Mouse (Mus musculus) CH12.LX (cell line): Measurements from ENCODE around the gene Otub2. TPM values are rescaled to one million over a fixed set of nuclear protein-coding genes. Genes with fewer than 3 reads are reported as not detected.

ENCODE experiments used
- DNase-seq: peaks from one replicate; pipeline ENCODE4 v3.0.0-alpha.2; 2013; ENCODE audit errors: extremely low read depth
- H3K27ac ChIP-seq: 2 replicates; pipeline ENCODE4 v1.5.1; 2012; ENCODE audit warnings: low read depth, mild to moderate bottlenecking, control low read depth, moderate library complexity; ENCODE audit not compliant: insufficient read depth
- H3K27me3 ChIP-seq: replicated peaks from 2 replicates; pipeline ENCODE3; 2012; ENCODE audit warnings: inconsistent platforms
- H3K36me3 ChIP-seq, 2 experiments: replicated peaks in 1 of 2; 2 replicates each; pipeline versions ENCODE3 to v1.6.1; 2012; ENCODE audit warnings: inconsistent platforms in 1 of 2, low read length in 1 of 2, mild to moderate bottlenecking in 1 of 2, mixed read lengths in 1 of 2, moderate library complexity in 1 of 2; ENCODE audit not compliant: control insufficient read depth in 1 of 2, insufficient read depth in 1 of 2
- H3K4me1 ChIP-seq, 2 experiments: 2 replicates each; pipeline ENCODE4 v1.6.1; 2012; ENCODE audit warnings: inconsistent platforms in 1 of 2, moderate library complexity in 1 of 2; ENCODE audit not compliant: insufficient read depth in 2 of 2, control insufficient read depth in 1 of 2
- H3K4me2 ChIP-seq: 2 replicates; pipeline ENCODE4 v1.6.1; 2012; ENCODE audit warnings: low read depth, mild to moderate bottlenecking, control low read depth; ENCODE audit not compliant: poor library complexity, insufficient read depth, severe bottlenecking
- H3K4me3 ChIP-seq, 3 experiments: fragments of 150-350 bp in 1 of 3; sonication (generic) in 1 of 3; replicated peaks in 1 of 3; 2 replicates each; pipeline versions ENCODE3 to v1.5.1; 2011 to 2012; ENCODE audit warnings: low read depth in 2 of 3, low read length in 2 of 3, mild to moderate bottlenecking in 2 of 3, moderate library complexity in 2 of 3, control low read depth in 1 of 3, improper control_type of control experiment in 1 of 3, inconsistent platforms in 1 of 3, mixed read lengths in 1 of 3; ENCODE audit not compliant: poor library complexity in 1 of 3
- H3K79me2 ChIP-seq: replicated peaks from 2 replicates; pipeline ENCODE4 v1.6.1; 2012; ENCODE audit warnings: mild to moderate bottlenecking, moderate library complexity; ENCODE audit not compliant: control insufficient read depth, poor library complexity, insufficient read depth, severe bottlenecking; ENCODE audit errors: extremely low read depth
- H3K9ac ChIP-seq: 2 replicates; pipeline ENCODE4 v1.6.1; 2012; ENCODE audit warnings: low read depth, mild to moderate bottlenecking, control low read depth, moderate library complexity; ENCODE audit not compliant: insufficient read depth
- H3K9me3 ChIP-seq: replicated peaks from 2 replicates; pipeline ENCODE3; 2012; ENCODE audit warnings: low read length, inconsistent platforms, mixed read lengths
- BHLHE40 ChIP-seq: IDR thresholded peaks from 2 replicates; pipeline ENCODE4 v1.6.1; 2011; ENCODE audit warnings: mild to moderate bottlenecking, low read depth, low read length, improper control_type of control experiment
- CHD2 ChIP-seq: IDR thresholded peaks from 2 replicates; pipeline ENCODE4 v1.6.1; 2011; ENCODE audit warnings: low read length, improper control_type of control experiment
- EP300 ChIP-seq: IDR thresholded peaks from 2 replicates; pipeline ENCODE4 v1.6.1; 2011; ENCODE audit warnings: low read length, improper control_type of control experiment
- ETS1 ChIP-seq: conservative IDR thresholded peaks from 2 replicates; pipeline ENCODE4 v1.6.1; 2012; ENCODE audit warnings: low read depth, mild to moderate bottlenecking, inconsistent platforms, low read length, improper control_type of control experiment, moderate library complexity
- IRF4 ChIP-seq: IDR thresholded peaks from 2 replicates; pipeline ENCODE4 v1.6.1; 2014; ENCODE audit warnings: low read depth, mild to moderate bottlenecking, inconsistent platforms, low read length, improper control_type of control experiment
- JUND ChIP-seq: conservative IDR thresholded peaks from 2 replicates; pipeline ENCODE4 v1.6.1; 2011; ENCODE audit warnings: low read depth, low read length, improper control_type of control experiment
- MAZ ChIP-seq: IDR thresholded peaks from 2 replicates; pipeline ENCODE4 v1.6.1; 2012; ENCODE audit warnings: low read depth, mild to moderate bottlenecking, inconsistent platforms, low read length, improper control_type of control experiment, moderate library complexity
- MEF2A ChIP-seq: IDR thresholded peaks from 2 replicates; pipeline ENCODE4 v1.6.1; 2014; ENCODE audit warnings: low read depth, mild to moderate bottlenecking, inconsistent platforms, low read length, improper control_type of control experiment, borderline replicate concordance
- MXI1 ChIP-seq: IDR thresholded peaks from 2 replicates; pipeline ENCODE4 v1.6.1; 2011; ENCODE audit warnings: mild to moderate bottlenecking, low read depth, low read length, improper control_type of control experiment
- MYC ChIP-seq: IDR thresholded peaks from 2 replicates; pipeline ENCODE4 v1.6.1; 2011; ENCODE audit warnings: low read depth, mild to moderate bottlenecking, improper control_type of control experiment, low read length
- NELFE ChIP-seq: IDR thresholded peaks from 2 replicates; pipeline ENCODE4 v1.6.1; 2011; ENCODE audit warnings: low read depth, low read length, improper control_type of control experiment
- NRF1 ChIP-seq: IDR thresholded peaks from 2 replicates; pipeline ENCODE4 v1.6.1; 2014; ENCODE audit warnings: low read depth, mild to moderate bottlenecking, inconsistent platforms, low read length, improper control_type of control experiment, moderate library complexity
- POLR2A ChIP-seq: IDR thresholded peaks from 2 replicates; pipeline ENCODE4 v1.6.1; 2011; ENCODE audit warnings: low read depth, mild to moderate bottlenecking, improper control_type of control experiment, low read length
- RCOR1 ChIP-seq: conservative IDR thresholded peaks from 2 replicates; pipeline ENCODE4 v1.6.1; 2012; ENCODE audit warnings: low read depth, mild to moderate bottlenecking, inconsistent platforms, low read length, improper control_type of control experiment
- SIN3A ChIP-seq: IDR thresholded peaks from 2 replicates; pipeline ENCODE4 v1.6.1; 2012; ENCODE audit warnings: low read length, improper control_type of control experiment, inconsistent platforms
- SMC3 ChIP-seq: IDR thresholded peaks from 2 replicates; pipeline ENCODE4 v1.6.1; 2011; ENCODE audit warnings: low read depth, low read length, improper control_type of control experiment
- TCF12 ChIP-seq: IDR thresholded peaks from 2 replicates; pipeline ENCODE4 v1.6.1; 2014; ENCODE audit warnings: low read depth, mild to moderate bottlenecking, inconsistent platforms, low read length, improper control_type of control experiment
- ZKSCAN1 ChIP-seq: IDR thresholded peaks from 2 replicates; pipeline ENCODE4 v1.6.1; 2012; ENCODE audit warnings: low read depth, inconsistent platforms, low read length, improper control_type of control experiment, borderline replicate concordance
- dilution Hi-C: fragments of 300-500 bp; cut with MboI; formaldehyde crosslinking; loops from 2 replicates; pipeline ENCODE4 v1.14.3; 2020; ENCODE audit warnings: low sequenced_read_pairs; ENCODE audit not compliant: extremely low pct_unique_long_range_greater_than_20kb, extremely low pct_ligation_motif_present
- in situ Hi-C: fragments of 300-500 bp; cut with MboI; formaldehyde crosslinking; loops from 3 replicates; pipeline ENCODE4 v1.14.3; 2019; ENCODE audit warnings: low sequenced_read_pairs, low pct_ligation_motif_present, low pct_unique_long_range_greater_than_20kb, mixed read lengths
- polyA plus RNA-seq: library from polyadenylated mRNA; unstranded; fragments of >175 nt; gene quantifications from 2 replicates; pipeline ENCODE4 v1.2.1, GENCODE M21; 2012; ENCODE audit warnings: low read depth; ENCODE audit not compliant: insufficient read length
- total RNA-seq, 2 experiments: library from RNA; depleted of rRNA; stranded (reverse); fragments of 300-350 nt in 1 of 2; fragments of >200 nt in 1 of 2; gene quantifications; 2 replicates each; pipeline ENCODE4 v1.2.3; 2012 to 2014

The Otub2 gene
- total and polyA plus RNA-seq, 3 experiments: 3.0 to 11.5 (median 7.6) TPM

DNA sequence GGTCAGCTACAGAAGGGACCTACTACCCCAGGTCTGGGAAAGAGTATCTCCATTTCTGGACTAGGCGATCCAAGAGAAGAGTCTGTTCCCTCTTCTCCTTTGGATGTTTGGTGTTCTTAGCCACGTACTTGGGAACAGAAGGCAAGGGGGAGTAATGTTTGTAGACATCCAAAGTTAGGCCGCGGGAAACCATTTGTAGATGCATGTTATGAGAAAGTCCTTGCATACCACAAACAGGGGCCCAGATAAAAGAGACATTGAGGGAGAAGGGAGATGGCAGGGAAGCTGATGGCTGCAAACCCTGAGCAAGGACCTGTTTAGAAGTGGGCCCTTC lies 32.1 kb upstream of the Otub2 start:
- H3K79me2 ChIP-seq: no peaks in the 10 kb centered on the region
- H3K4me3 ChIP-seq: no peak overlapping the region
- no peak for TF ChIP-seq BHLHE40
- no peak for TF ChIP-seq POLR2A
- TF ChIP-seq CHD2: no peak
- TF ChIP-seq ETS1: no peak
- TF ChIP-seq EP300: no peak
- no peak for TF ChIP-seq SIN3A
- TF ChIP-seq RCOR1: no peak
- TF ChIP-seq IRF4: no peak
- no peak for TF ChIP-seq MXI1
- no peak for TF ChIP-seq ZKSCAN1
- no peak for TF ChIP-seq MYC
- in situ Hi-C loops: no loop called here
- H3K4me1 ChIP-seq: peaks cover 21 to 41% of the 10 kb centered on the region in 2 experiments
- dilution Hi-C loops: no loop called here
- H3K36me3 ChIP-seq: no peaks in the 10 kb centered on the region
- no peak for DNase-seq
- no peak overlapping the region for H3K4me2 ChIP-seq
- peaks cover 2% of the 10 kb centered on the region for H3K27me3 ChIP-seq
- H3K9me3 ChIP-seq: peaks cover 8% of the 10 kb centered on the region
- H3K27ac ChIP-seq: no peak overlapping the region
- no peak overlapping the region for H3K9ac ChIP-seq

DNA sequence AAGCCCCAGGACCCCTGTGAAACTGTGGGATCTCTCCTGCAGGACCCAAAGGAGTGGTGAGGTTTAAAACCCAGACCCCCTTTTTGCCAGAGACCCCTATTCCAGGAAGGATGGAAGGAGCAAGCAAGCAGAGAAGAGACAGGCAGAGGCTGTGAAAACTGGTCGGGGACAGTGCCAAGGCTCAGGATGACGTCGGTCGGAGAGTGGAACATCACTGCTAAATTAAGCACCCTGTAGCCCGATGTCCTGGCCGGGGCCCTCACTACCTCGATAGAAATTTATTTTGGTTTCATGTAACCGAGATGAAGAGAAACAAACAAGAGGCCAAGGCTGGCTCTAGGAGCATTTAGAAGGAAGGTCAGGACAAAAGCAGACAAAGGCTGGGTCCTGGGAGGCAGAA lies 30.3 kb upstream of the Otub2 start:
- H3K9me3 ChIP-seq: peaks cover 4% of the 10 kb centered on the region
- in situ Hi-C loops (no loop called here), dilution Hi-C loops (no loop called here)
- H3K79me2 ChIP-seq: no peaks in the 10 kb centered on the region
- peaks cover 23 to 54% of the 10 kb centered on the region in 2 experiments for H3K4me1 ChIP-seq
- H3K27me3 ChIP-seq: peaks cover 2% of the 10 kb centered on the region
- H3K27ac ChIP-seq: no peak overlapping the region
- peak overlapping the region; percentile 35 for H3K4me2 ChIP-seq
- no peak for TF ChIP-seq ETS1
- no peak for TF ChIP-seq NRF1
- no peak for TF ChIP-seq MEF2A
- TF ChIP-seq NELFE: no peak
- TF ChIP-seq MAZ: no peak
- no peak for TF ChIP-seq TCF12
- TF ChIP-seq CHD2: no peak
- TF ChIP-seq RCOR1: no peak
- no peak for TF ChIP-seq SMC3
- no peak for TF ChIP-seq MXI1
- no peak for TF ChIP-seq IRF4
- TF ChIP-seq JUND: no peak
- no peak for TF ChIP-seq BHLHE40
- H3K36me3 ChIP-seq: no peaks in the 10 kb centered on the region
- no peak overlapping the region for H3K9ac ChIP-seq
- H3K4me3 ChIP-seq: peak overlapping the region in 1 of 3 experiments; percentile 4
- DNase-seq: no peak
